Mouse (Mus musculus) ES-E14 (cell line): ENCODE results near the gene Copb1.

ENCODE experiments used
- HCFC1 ChIP-seq: IDR thresholded peaks from 2 replicates; pipeline ENCODE4 v1.6.1; 2012; ENCODE audit warnings: low read length, inconsistent platforms, borderline replicate concordance; ENCODE audit not compliant: insufficient read depth
- MAFK ChIP-seq: IDR thresholded peaks from 2 replicates; pipeline ENCODE4 v1.6.1; 2014; ENCODE audit warnings: mild to moderate bottlenecking, low read depth, low read length, inconsistent platforms; ENCODE audit not compliant: insufficient read depth
- ZNF384 ChIP-seq: IDR thresholded peaks from 2 replicates; pipeline ENCODE4 v1.6.1; 2012; ENCODE audit warnings: low read depth, low read length, inconsistent platforms

DNA sequence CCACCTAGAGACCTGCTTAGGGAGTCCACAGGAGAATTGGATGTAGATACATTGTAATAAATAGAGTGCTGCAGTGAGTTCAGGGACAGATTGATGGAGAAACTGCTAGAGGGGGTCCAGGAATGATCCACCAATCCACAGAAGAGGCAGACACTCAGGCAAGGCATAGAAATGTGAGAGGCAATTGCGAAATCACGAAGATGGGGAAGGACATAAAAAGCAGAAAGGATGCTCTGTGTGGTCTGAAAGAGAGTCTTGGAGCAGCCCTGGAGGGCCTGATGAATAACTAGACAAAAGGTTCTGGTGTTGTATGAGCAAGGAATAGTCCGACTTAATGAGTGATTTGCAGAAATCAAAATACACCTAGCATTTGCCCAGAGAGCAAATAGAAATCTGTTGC, 71.8 kb downstream of the Copb1 start:
- TF ChIP-seq ZNF384 (no peak), HCFC1 (no peak), MAFK (no peak)
